Mouse (Mus musculus): ENCODE measurements around the gene Ypel3. TPM values are rescaled to one million over a fixed set of nuclear protein-coding genes. Genes with fewer than 3 reads are reported as not detected.

Gene Ypel3
- polyA plus RNA-seq, 1 experiment, result 58.8 TPM

DNA sequence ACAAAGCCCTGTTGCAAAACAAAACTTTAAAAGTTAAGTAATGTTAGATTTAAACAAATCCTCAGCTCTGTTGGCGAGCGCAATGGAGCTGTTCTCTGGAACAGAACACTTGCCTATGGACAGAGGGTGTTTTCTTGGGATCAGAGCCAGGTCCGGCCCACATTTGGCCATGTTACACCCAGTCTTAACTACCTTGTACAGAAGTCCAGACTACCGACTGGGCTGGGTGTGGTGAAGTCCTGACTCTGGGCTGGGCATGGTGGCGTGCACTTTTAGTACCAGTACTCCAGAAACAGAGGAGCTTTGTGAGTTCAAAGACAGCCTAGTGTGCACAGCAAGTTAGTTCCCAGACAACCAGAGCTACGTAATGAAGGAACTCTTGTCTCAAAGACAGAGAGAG lies 30.2 kb downstream of the Ypel3 start:
- H3K4me3 ChIP-seq (ENCODE audit: insufficient read depth, low read length), result no peak overlapping the region
- no peaks in the 10 kb centered on the region for H3K4me1 ChIP-seq (ENCODE audit: control insufficient read depth, insufficient read depth, low read length)
- H3K27ac ChIP-seq (ENCODE audit: insufficient read depth, low read length), result peak overlapping the region; percentile 6; the same call in 1 of the 2 replicates
- no peak for TF ChIP-seq CTCF (IDR thresholded peaks at IDR 0.05; ENCODE audit: borderline replicate concordance, insufficient read depth, low read length)
- no peak for TF ChIP-seq POLR2A (IDR thresholded peaks at IDR 0.05; ENCODE audit: low read depth, low read length)

- Histone ChIP-seq H3K4me1 (ENCODE audit: control insufficient read depth, insufficient read depth, low read length) (no peaks in the 10 kb centered on the region), H3K4me3 (ENCODE audit: insufficient read depth, low read length) (no peak overlapping the region), H3K27ac (ENCODE audit: insufficient read depth, low read length) (peak overlapping the region; percentile 6; the same call in 1 of the 2 replicates)
- no peak for TF ChIP-seq CTCF (IDR thresholded peaks at IDR 0.05; ENCODE audit: borderline replicate concordance, insufficient read depth, low read length)
- no peak for TF ChIP-seq POLR2A (IDR thresholded peaks at IDR 0.05; ENCODE audit: low read depth, low read length)
Measured at GRCm38 (mm10) chr7:126807405-126807804, 30.6 kb downstream of the Ypel3 start.

DNA sequence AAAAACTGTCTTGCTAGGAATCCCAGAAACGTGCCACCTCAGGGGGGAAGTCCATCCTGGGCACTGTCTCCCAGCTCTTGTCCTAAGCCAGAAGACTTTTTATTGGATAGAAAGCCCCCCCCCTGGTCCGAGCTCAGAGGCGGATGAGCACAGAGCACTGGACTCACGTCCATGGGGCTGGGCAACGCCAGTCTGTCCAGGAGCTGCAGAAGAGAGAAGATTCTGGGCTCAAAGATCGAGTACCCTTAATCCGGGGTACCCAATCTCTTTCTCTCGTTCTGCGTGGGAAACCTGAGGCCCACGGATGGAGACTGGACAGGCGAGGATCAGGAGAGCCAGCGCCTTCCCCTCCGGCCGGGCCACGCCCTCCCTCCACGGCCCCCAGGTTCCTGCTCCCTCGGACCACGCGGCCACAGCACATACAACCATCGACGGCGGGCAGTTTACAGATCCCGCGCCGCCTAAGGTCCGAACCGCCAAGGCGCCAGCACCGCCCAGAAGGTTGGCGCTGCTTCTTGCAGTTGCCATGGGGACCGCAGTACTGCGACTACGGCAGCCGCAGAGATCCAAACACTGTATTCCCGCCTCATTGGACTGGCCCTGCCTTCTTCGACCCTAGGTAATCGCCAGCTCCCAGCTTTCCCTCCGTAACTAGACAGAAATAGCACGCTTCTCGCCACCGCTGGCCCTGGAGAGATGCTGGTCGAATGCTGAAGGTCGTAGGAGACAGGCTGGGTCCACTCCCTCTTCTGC lies 32.1 kb downstream of the Ypel3 start:
- no peaks in the 10 kb centered on the region for H3K4me1 ChIP-seq (ENCODE audit: control insufficient read depth, insufficient read depth, low read length)
- peak overlapping the region; percentile 48 for H3K4me3 ChIP-seq (ENCODE audit: insufficient read depth, low read length)
- no peak overlapping the region for H3K27ac ChIP-seq (ENCODE audit: insufficient read depth, low read length)
- TF ChIP-seq POLR2A (IDR thresholded peaks at IDR 0.05; ENCODE audit: low read depth, low read length), result peak; percentile 62
- no peak for TF ChIP-seq CTCF (IDR thresholded peaks at IDR 0.05; ENCODE audit: borderline replicate concordance, insufficient read depth, low read length)

- TF ChIP-seq CTCF (IDR thresholded peaks at IDR 0.05; ENCODE audit: borderline replicate concordance, insufficient read depth, low read length) (no peak), POLR2A (IDR thresholded peaks at IDR 0.05; ENCODE audit: low read depth, low read length) (no peak)
- Histone ChIP-seq H3K4me1 (ENCODE audit: control insufficient read depth, insufficient read depth, low read length) (no peaks in the 10 kb centered on the region), H3K4me3 (ENCODE audit: insufficient read depth, low read length) (no peak overlapping the region), H3K27ac (ENCODE audit: insufficient read depth, low read length) (no peak overlapping the region)
Measured at GRCm38 (mm10) chr7:126809723-126810369, 33.1 kb downstream of the Ypel3 start.

GRCm38 (mm10) chr7:126815726-126816222 lies 39.0 kb downstream of the Ypel3 start:
- Histone ChIP-seq H3K27ac (ENCODE audit: insufficient read depth, low read length) (no peak overlapping the region), H3K4me3 (ENCODE audit: insufficient read depth, low read length) (no peak overlapping the region), H3K4me1 (ENCODE audit: control insufficient read depth, insufficient read depth, low read length) (no peaks in the 10 kb centered on the region)
- TF ChIP-seq CTCF (IDR thresholded peaks at IDR 0.05; ENCODE audit: borderline replicate concordance, insufficient read depth, low read length) (no peak), POLR2A (IDR thresholded peaks at IDR 0.05; ENCODE audit: low read depth, low read length) (no peak)

GRCm38 (mm10) chr7:126816494-126816893 lies 39.7 kb downstream of the Ypel3 start:
- Histone ChIP-seq H3K27ac (ENCODE audit: insufficient read depth, low read length) (no peak overlapping the region), H3K4me1 (ENCODE audit: control insufficient read depth, insufficient read depth, low read length) (no peaks in the 10 kb centered on the region), H3K4me3 (ENCODE audit: insufficient read depth, low read length) (no peak overlapping the region)
- TF ChIP-seq CTCF (IDR thresholded peaks at IDR 0.05; ENCODE audit: borderline replicate concordance, insufficient read depth, low read length), result no peak
- no peak for TF ChIP-seq POLR2A (IDR thresholded peaks at IDR 0.05; ENCODE audit: low read depth, low read length)

DNA sequence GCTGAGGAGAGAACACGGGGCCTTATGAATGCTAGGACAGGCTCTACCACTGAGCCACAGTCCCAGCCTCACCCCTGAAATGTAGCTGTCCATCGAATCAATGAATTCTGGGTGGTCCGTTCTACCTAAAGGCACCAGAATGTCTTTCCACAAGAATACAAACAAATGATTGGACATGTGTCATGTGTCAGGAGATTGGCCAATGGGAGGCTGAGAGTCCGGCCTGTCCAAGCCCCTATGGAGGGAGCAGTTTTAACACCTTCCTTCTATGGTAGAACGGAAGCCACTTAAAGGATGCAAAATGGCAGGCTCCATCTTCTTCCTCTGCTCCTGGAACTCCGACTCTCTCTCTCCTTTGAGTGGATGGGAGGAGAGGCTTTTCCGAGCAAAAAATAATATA lies 40.8 kb downstream of the Ypel3 start:
- H3K4me3 ChIP-seq (ENCODE audit: insufficient read depth, low read length), result no peak overlapping the region
- no peak overlapping the region for H3K27ac ChIP-seq (ENCODE audit: insufficient read depth, low read length)
- TF ChIP-seq CTCF (IDR thresholded peaks at IDR 0.05; ENCODE audit: borderline replicate concordance, insufficient read depth, low read length) (no peak), POLR2A (IDR thresholded peaks at IDR 0.05; ENCODE audit: low read depth, low read length) (no peak)
- H3K4me1 ChIP-seq (ENCODE audit: control insufficient read depth, insufficient read depth, low read length), result no peaks in the 10 kb centered on the region

- no peak overlapping the region for H3K4me3 ChIP-seq (ENCODE audit: insufficient read depth, low read length)
- H3K27ac ChIP-seq (ENCODE audit: insufficient read depth, low read length), result no peak overlapping the region
- TF ChIP-seq CTCF (IDR thresholded peaks at IDR 0.05; ENCODE audit: borderline replicate concordance, insufficient read depth, low read length) (no peak), POLR2A (IDR thresholded peaks at IDR 0.05; ENCODE audit: low read depth, low read length) (no peak)
- no peaks in the 10 kb centered on the region for H3K4me1 ChIP-seq (ENCODE audit: control insufficient read depth, insufficient read depth, low read length)
Measured at GRCm38 (mm10) chr7:126818818-126819217, 42.1 kb downstream of the Ypel3 start.

DNA sequence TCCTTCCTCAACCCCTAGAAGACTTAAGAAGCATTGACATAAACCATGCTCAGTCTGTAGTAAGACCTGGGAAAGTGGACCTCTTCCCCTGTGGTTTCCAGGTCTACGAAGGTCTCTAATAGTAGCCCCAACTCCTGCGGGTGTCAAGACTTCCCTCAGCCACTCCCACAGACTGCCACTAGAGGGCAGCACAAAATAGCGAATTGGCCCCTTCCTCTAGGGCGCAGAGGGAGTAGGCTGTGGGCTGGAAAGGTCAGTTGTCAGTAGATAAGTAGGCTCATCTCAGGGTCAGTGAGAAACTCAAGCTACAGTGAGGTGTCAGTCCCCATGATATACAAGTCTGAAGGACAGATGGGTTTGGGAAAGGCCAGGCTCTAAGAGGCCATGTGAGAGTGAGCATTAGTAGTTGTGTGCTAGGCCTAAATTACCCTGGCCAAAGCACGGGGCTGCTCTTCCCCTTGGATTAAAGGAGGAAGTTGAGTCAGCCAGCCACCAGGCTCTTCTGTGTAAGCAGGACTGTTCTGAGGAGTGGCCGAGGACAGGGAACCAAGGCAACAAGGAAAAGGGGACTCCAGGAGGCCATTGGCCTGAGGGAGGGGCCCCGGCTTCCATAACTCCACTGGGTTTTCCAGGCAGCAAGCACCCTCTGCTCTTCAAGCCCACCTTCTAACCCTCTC lies 45.2 kb downstream of the Ypel3 start:
- H3K4me3 ChIP-seq (ENCODE audit: insufficient read depth, low read length), result no peak overlapping the region
- no peak for TF ChIP-seq POLR2A (IDR thresholded peaks at IDR 0.05; ENCODE audit: low read depth, low read length)
- TF ChIP-seq CTCF (IDR thresholded peaks at IDR 0.05; ENCODE audit: borderline replicate concordance, insufficient read depth, low read length), result peak; percentile 94
- H3K27ac ChIP-seq (ENCODE audit: insufficient read depth, low read length), result no peak overlapping the region

More for the DNA sequence above, 45.2 kb downstream of the Ypel3 start:
- no peaks in the 10 kb centered on the region for H3K4me1 ChIP-seq (ENCODE audit: control insufficient read depth, insufficient read depth, low read length)

All from embryonic fibroblast, embryonic 13.5 days (primary cell).